Mouse (Mus musculus): ENCODE measurements around the gene Cyfip2.

DNA sequence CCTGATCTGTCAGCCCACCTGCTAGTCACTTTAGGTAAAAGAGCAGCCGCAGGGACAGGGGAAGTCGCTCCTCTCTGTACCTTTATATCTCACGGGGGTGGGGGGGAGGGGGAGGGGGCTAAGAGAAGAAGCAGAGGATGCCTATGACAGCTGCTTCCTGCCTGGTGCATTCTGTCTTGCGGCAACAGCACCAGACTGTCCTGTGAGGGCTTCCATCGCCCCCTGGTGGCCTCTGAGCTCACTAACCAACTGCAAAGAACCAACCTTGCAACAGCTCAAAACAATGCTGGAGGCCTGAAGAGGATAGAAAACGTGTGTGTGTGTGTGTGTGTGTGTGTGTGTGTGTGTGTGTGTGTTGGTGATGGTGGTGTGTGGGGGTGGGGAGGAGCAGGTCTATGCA, 37.4 kb downstream of the Cyfip2 start:
- TF ChIP-seq CTCF (IDR thresholded peaks at IDR 0.05) (peak; percentile 65), EP300 (IDR thresholded peaks at IDR 0.05; ENCODE audit: insufficient read depth, low read depth, low read length) (no peak)

Data from heart, adult 2 months (tissue).